Mouse (Mus musculus) cerebellum, adult 2 months (tissue): ENCODE results near the gene Atad5.

Experiments
- CTCF ChIP-seq: fragments of 200-500 bp; IDR thresholded peaks from 2 replicates; pipeline ENCODE4 v1.5.1; 2011; ENCODE audit warnings: low read depth, mild to moderate bottlenecking, control low read depth, low read length, moderate library complexity, borderline replicate concordance; ENCODE audit not compliant: insufficient read depth
- POLR2A ChIP-seq: fragments of 200-500 bp; IDR thresholded peaks from 2 replicates; pipeline ENCODE4 v1.6.1; 2011; ENCODE audit warnings: low read length, control low read depth, borderline replicate concordance; ENCODE audit not compliant: insufficient read depth

GRCm38 (mm10) chr11:80067558-80067957 is 21.6 kb upstream of the Atad5 start:
- TF ChIP-seq CTCF, result no peak
- no peak for TF ChIP-seq POLR2A
